Mouse (Mus musculus) kidney, postnatal 0 days (tissue): ENCODE measurements around the gene Sipa1l1. TPM values are rescaled to one million over a fixed set of nuclear protein-coding genes. Genes with fewer than 3 reads are reported as not detected.

Experiments
- ATAC-seq: fragments of 200-750 bp; cut with Nextera tagmentation; replicated peaks from 2 replicates; pipeline ENCODE4 v1.8.0; 2017; ENCODE audit warnings: low read depth, moderate number of reproducible peaks, moderate TSS enrichment, moderate library complexity; ENCODE audit not compliant: low FRiP score
- DNase-seq: peaks from one replicate; pipeline ENCODE4 v3.0.0-alpha.2; 2016; ENCODE audit warnings: low spot score
- H3K27ac ChIP-seq: fragments of 300-500 bp; sonication (generic); 2 replicates; pipeline ENCODE4 v1.5.1; 2014; ENCODE audit warnings: mild to moderate bottlenecking
- H3K27me3 ChIP-seq: fragments of 300-500 bp; sonication (generic); 2 replicates; pipeline ENCODE4 v1.6.1; 2014; ENCODE audit warnings: low read length, mixed read lengths; ENCODE audit not compliant: insufficient read depth
- H3K36me3 ChIP-seq: fragments of 300-500 bp; sonication (generic); 2 replicates; pipeline ENCODE4 v1.6.1; 2014; ENCODE audit warnings: low read length, mixed read lengths; ENCODE audit not compliant: insufficient read depth
- H3K4me1 ChIP-seq: fragments of 300-500 bp; sonication (generic); replicated peaks from 2 replicates; pipeline ENCODE4 v1.6.1; 2014; ENCODE audit warnings: antibody characterized with exemption, low read length, mixed read lengths; ENCODE audit not compliant: insufficient read depth
- H3K4me2 ChIP-seq: fragments of 300-500 bp; sonication (generic); 2 replicates; pipeline ENCODE4 v1.6.1; 2014; ENCODE audit warnings: mild to moderate bottlenecking, low read length, moderate library complexity, mixed read lengths
- H3K4me3 ChIP-seq: fragments of 300-500 bp; sonication (generic); replicated peaks from 2 replicates; pipeline ENCODE4 v1.5.1; 2014; ENCODE audit warnings: low read depth, low read length
- H3K9ac ChIP-seq: fragments of 300-500 bp; sonication (generic); 2 replicates; pipeline ENCODE4 v1.6.1; 2014; ENCODE audit warnings: low read depth, low read length
- H3K9me3 ChIP-seq: fragments of 300-500 bp; sonication (generic); replicated peaks from 2 replicates; pipeline ENCODE4 v1.6.1; 2016; ENCODE audit warnings: low read length, inconsistent platforms, mixed read lengths
- CTCF ChIP-seq: IDR thresholded peaks from 2 replicates; pipeline ENCODE4 v1.5.1; 2016; ENCODE audit warnings: antibody characterized with exemption, low read depth, mild to moderate bottlenecking, moderate library complexity
- WGBS: fragments of 180-500 bp; shearing (Covaris S2); extraction: QIAGEN DNeasy Blood & Tissue Kit; methylation state at CpG from one replicate; pipeline ENCODE4 v1.1.7; 2014; 5-methylcytosine and 5-hydroxymethylcytosine counted together
- polyA plus RNA-seq: library from polyadenylated mRNA; unstranded; fragments of >200 nt; fragmentation: Nextera tagmentation; extraction: Ambion mirVana; gene quantifications from 2 replicates; pipeline ENCODE4 v1.2.1, GENCODE M21; 2015

Gene Sipa1l1
- polyA plus RNA-seq, 1 experiment from 2014 or later: 17.3 TPM

DNA sequence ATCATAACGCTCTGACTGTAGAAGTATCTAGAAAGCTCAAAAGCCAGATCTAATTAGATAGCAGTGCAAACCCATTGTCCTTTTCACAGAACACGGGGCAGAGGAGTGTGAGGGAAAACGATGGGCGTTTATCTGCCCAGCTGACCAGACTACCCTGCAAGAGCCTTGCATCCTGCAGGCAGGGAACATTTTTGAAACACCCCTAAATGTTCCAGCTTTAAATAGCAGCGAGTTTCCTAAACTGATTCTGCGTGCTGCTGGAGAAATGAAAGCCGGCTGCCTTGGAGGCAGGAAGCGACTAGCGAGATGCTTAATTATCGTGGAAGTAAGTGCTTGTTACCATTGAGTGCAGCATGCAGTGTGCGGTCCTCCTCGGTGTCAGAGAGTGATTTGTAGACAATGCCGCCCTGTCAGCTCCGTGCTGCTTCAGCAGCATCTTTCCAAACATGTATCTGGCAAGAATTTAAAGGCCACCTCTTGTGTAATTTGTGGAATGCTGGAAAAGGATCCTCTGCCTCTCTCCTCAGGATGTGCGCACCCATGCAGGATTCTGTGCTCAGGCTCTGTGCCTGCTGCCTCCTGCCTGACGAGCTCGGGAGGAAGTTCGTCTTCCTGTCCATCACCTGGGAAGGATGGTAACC lies 170.2 kb downstream of the Sipa1l1 start:
- 11% methylated on average over 18 of the region's 18 CpGs for WGBS
- H3K4me1 ChIP-seq: peaks cover 10% of the 10 kb centered on the region; the same call in 1 of the 2 replicates
- no peak overlapping the region for H3K9ac ChIP-seq
- peak; percentile 67 for DNase-seq
- no peak overlapping the region for H3K27ac ChIP-seq
- H3K4me2 ChIP-seq: peak overlapping the region; percentile 42
- 0 out of 2 replicates have a peak, but pooled peaks cover 15% of the 10 kb centered on the region for H3K36me3 ChIP-seq
- no peaks in the 10 kb centered on the region for H3K9me3 ChIP-seq
- TF ChIP-seq CTCF: no peak
- peak overlapping the region; percentile 6 for H3K4me3 ChIP-seq
- ATAC-seq: no peak
- H3K27me3 ChIP-seq: no peaks in the 10 kb centered on the region

- H3K27ac ChIP-seq: no peak overlapping the region
- peak overlapping the region; percentile 42; the same call in 1 of the 2 replicates for H3K4me2 ChIP-seq
- no peak overlapping the region for H3K9ac ChIP-seq
- ATAC-seq (no peak), DNase-seq (no peak)
- H3K9me3 ChIP-seq: no peaks in the 10 kb centered on the region
- H3K4me3 ChIP-seq: no peak overlapping the region
- no peak for TF ChIP-seq CTCF
- 82% methylated on average over 6 of the region's 6 CpGs for WGBS
- H3K27me3 ChIP-seq: no peaks in the 10 kb centered on the region
- H3K4me1 ChIP-seq: no peaks in the 10 kb centered on the region
- H3K36me3 ChIP-seq: 0 out of 2 replicates have a peak, but pooled peaks cover 15% of the 10 kb centered on the region
Observed at GRCm38 (mm10) chr12:82340196-82340918, 171.2 kb downstream of the Sipa1l1 start.

DNA sequence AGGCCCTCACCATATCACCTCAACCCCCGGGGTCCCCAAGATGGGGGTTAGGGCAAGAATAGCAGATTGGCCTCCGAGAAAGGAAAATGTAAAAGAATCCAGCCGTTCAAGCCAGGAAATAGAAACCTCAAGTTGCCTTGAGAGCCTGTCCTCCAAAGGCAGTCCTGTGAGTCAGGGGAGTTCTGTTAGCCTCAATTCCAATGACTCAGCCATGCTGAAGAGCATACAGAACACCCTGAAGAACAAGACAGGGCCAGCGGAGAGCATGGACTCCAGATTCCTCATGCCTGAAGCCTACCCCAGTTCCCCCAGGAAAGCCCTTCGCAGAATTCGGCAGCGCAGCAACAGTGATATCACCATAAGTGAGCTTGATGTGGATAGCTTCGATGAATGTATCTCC lies 172.1 kb downstream of the Sipa1l1 start:
- H3K9me3 ChIP-seq: no peaks in the 10 kb centered on the region
- H3K4me3 ChIP-seq: no peak overlapping the region
- H3K4me1 ChIP-seq: no peaks in the 10 kb centered on the region
- 95% methylated on average over 8 of the region's 8 CpGs for WGBS
- no peaks in the 10 kb centered on the region for H3K27me3 ChIP-seq
- H3K9ac ChIP-seq: no peak overlapping the region
- no peak overlapping the region for H3K4me2 ChIP-seq
- 0 out of 2 replicates have a peak, but pooled peaks cover 15% of the 10 kb centered on the region for H3K36me3 ChIP-seq
- DNase-seq: no peak
- ATAC-seq: no peak
- H3K27ac ChIP-seq: no peak overlapping the region
- no peak for TF ChIP-seq CTCF

DNA sequence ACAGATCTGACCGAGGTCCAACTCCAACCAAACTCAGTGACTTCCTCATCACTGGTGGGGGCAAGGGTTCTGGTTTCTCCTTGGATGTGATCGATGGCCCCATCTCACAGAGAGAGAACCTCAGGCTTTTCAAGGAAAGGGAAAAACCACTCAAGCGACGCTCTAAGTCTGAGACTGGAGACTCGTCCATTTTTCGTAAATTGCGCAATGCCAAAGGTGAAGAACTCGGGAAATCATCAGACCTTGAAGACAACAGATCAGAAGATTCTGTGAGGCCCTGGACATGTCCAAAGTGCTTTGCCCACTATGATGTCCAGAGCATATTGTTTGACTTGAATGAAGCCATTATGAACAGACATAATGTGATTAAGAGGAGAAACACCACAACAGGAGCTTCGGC lies 172.6 kb downstream of the Sipa1l1 start:
- no peak for TF ChIP-seq CTCF
- 95% methylated on average over 9 of the region's 9 CpGs for WGBS
- H3K4me3 ChIP-seq: no peak overlapping the region
- no peaks in the 10 kb centered on the region for H3K9me3 ChIP-seq
- H3K4me2 ChIP-seq: no peak overlapping the region
- H3K9ac ChIP-seq: no peak overlapping the region
- ATAC-seq (no peak), DNase-seq (no peak)
- no peaks in the 10 kb centered on the region for H3K27me3 ChIP-seq
- no peak overlapping the region for H3K27ac ChIP-seq
- H3K4me1 ChIP-seq: no peaks in the 10 kb centered on the region
- H3K36me3 ChIP-seq: 0 out of 2 replicates have a peak, but pooled peaks cover 15% of the 10 kb centered on the region

GRCm38 (mm10) chr12:82350082-82350481 lies 181.0 kb downstream of the Sipa1l1 start:
- DNase-seq (no peak), ATAC-seq (no peak)
- no peaks in the 10 kb centered on the region for H3K27me3 ChIP-seq
- H3K27ac ChIP-seq: no peak overlapping the region
- H3K9ac ChIP-seq: no peak overlapping the region
- H3K9me3 ChIP-seq: no peaks in the 10 kb centered on the region
- H3K4me2 ChIP-seq: no peak overlapping the region
- H3K4me3 ChIP-seq: no peak overlapping the region
- WGBS: 96% methylated on average over 11 of the region's 11 CpGs
- 0 out of 2 replicates have a peak, but pooled peaks cover 5% of the 10 kb centered on the region for H3K4me1 ChIP-seq
- TF ChIP-seq CTCF: no peak
- H3K36me3 ChIP-seq: no peaks in the 10 kb centered on the region

DNA sequence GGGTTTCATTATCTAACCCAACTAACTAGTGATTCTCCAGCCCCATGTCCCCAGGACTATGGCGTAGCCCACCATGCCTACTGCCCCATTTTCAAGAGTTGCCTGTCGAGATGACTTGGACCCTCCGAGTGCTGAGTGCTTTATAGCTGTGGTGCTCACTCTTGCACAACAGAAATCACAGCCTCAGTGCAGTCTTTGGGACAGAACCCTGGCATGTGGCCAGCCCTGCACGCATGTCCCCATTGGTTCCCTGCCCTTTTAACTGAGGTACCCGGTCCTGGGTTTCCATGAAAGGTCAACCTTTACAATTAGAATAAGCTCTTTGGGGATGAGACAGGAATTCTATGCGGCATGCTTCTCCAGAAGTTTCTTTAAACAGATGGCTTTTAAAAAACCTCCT lies 181.8 kb downstream of the Sipa1l1 start:
- Histone ChIP-seq H3K9ac (no peak overlapping the region), H3K9me3 (no peaks in the 10 kb centered on the region), H3K27ac (no peak overlapping the region), H3K4me3 (no peak overlapping the region), H3K4me2 (no peak overlapping the region), H3K27me3 (no peaks in the 10 kb centered on the region), H3K36me3 (no peaks in the 10 kb centered on the region), H3K4me1 (0 out of 2 replicates have a peak, but pooled peaks cover 5% of the 10 kb centered on the region)
- WGBS: 40% methylated on average over 6 of the region's 6 CpGs
- DNase-seq (no peak), ATAC-seq (no peak)
- TF ChIP-seq CTCF: no peak
